Mouse (Mus musculus) lung, adult 2 months (tissue): Measurements from ENCODE around the gene Akap11.
A peak's percentile ranks its signal among the peaks of the same experiment; 100 is the strongest.

Experiments
- CTCF ChIP-seq: fragments of 200-500 bp; IDR thresholded peaks from 2 replicates; pipeline ENCODE4 v1.5.1; 2011; ENCODE audit warnings: mild to moderate bottlenecking, low read length, control low read depth; ENCODE audit not compliant: insufficient read depth
- POLR2A ChIP-seq: fragments of 200-500 bp; IDR thresholded peaks from 2 replicates; pipeline ENCODE4 v1.6.1; 2011; ENCODE audit warnings: low read depth, mild to moderate bottlenecking, control low read depth, low read length, borderline replicate concordance; ENCODE audit errors: extremely low read depth

GRCm38 (mm10) chr14:78510713-78511112 is 25.9 kb downstream of the Akap11 start:
- peak; percentile 41; the same call in 1 of the 2 replicates for TF ChIP-seq CTCF
- TF ChIP-seq POLR2A, result no peak
